Mouse (Mus musculus) heart, postnatal 14 days (tissue): ENCODE data around the gene Pon3. TPM values are rescaled to one million over a fixed set of nuclear protein-coding genes. Genes with fewer than 3 reads are reported as not detected.
"Not testable (repeated sequence)": the region's sequence is repeated elsewhere in the genome, so short reads cannot be mapped to it uniquely, and the experiment has no call there.

ENCODE experiments used
- DNase-seq, 2 experiments: peaks; one replicate each; pipeline ENCODE4 v3.0.0; 2021 to 2022
- intact Hi-C: fragments of 180-260 bp; cut with DNase I; formaldehyde crosslinking; loops from one replicate; pipeline ENCODE4 v1.15.1; 2025
- total RNA-seq, 2 experiments: library from RNA; stranded (reverse); gene quantifications; 2 replicates each; pipeline ENCODE4 v1.2.3; 2021

Pon3 gene
- total RNA-seq, 2 experiments from 2014 or later, result 20.2 to 24.2 TPM

GRCm38 (mm10) chr6:5262322-5263249 lies 6.5 kb upstream of the Pon3 start:
- intact Hi-C loops, result no loop called here
- no peak for DNase-seq

- DNase-seq, result peak in 1 of 2 experiments; percentile 7
Observed at GRCm38 (mm10) chr6:5255291-5255690, 795 bp downstream of the Pon3 start.

GRCm38 (mm10) chr6:5254869-5255268 lies 1.2 kb downstream of the Pon3 start:
- no peak for DNase-seq
- intact Hi-C loops, result loop anchor here (5.0 to 10.0 kb wide), 2 partner anchors 42 to 130 kb away; partner anchors contain the start of genes Asb4 and Pon2

More at GRCm38 (mm10) chr6:5255291-5255690, 795 bp downstream of the Pon3 start:
- intact Hi-C loops, result loop anchor here (5.0 to 10.0 kb wide), 2 partner anchors 42 to 130 kb away; partner anchors contain the start of genes Asb4 and Pon2

- DNase-seq, result no peak
- intact Hi-C loops, result no loop called here
Observed at GRCm38 (mm10) chr6:5245926-5246325, 10.2 kb downstream of the Pon3 start.

- DNase-seq, result no peak
- intact Hi-C loops, result no loop called here
Observed at GRCm38 (mm10) chr6:5238799-5239198, 17.3 kb downstream of the Pon3 start.

GRCm38 (mm10) chr6:5237510-5237909 lies 18.6 kb downstream of the Pon3 start:
- no peak for DNase-seq
- intact Hi-C loops, result no loop called here

GRCm38 (mm10) chr6:5236843-5237371 lies 19.2 kb downstream of the Pon3 start:
- DNase-seq, result no peak
- intact Hi-C loops, result no loop called here

GRCm38 (mm10) chr6:5234563-5234962 lies 21.5 kb downstream of the Pon3 start:
- intact Hi-C loops, result no loop called here
- no peak for DNase-seq

GRCm38 (mm10) chr6:5233812-5234211 lies 22.3 kb downstream of the Pon3 start:
- no peak for DNase-seq
- intact Hi-C loops, result no loop called here

- DNase-seq, result no peak
- intact Hi-C loops, result no loop called here
Observed at GRCm38 (mm10) chr6:5232022-5232421, 24.1 kb downstream of the Pon3 start.

- intact Hi-C loops, result no loop called here
- no peak for DNase-seq
Observed at GRCm38 (mm10) chr6:5230261-5230660, 25.8 kb downstream of the Pon3 start.

- intact Hi-C loops, DNase-seq: not testable (repeated sequence)
Observed at GRCm38 (mm10) chr6:5223551-5223950, 32.5 kb downstream of the Pon3 start.

- no peak for DNase-seq
- intact Hi-C loops, result no loop called here
Observed at GRCm38 (mm10) chr6:5222080-5222479, 34.0 kb downstream of the Pon3 start.

- no peak for DNase-seq
- intact Hi-C loops, result no loop called here
Observed at GRCm38 (mm10) chr6:5218190-5218589, 37.9 kb downstream of the Pon3 start.

GRCm38 (mm10) chr6:5207817-5208216 lies 48.3 kb downstream of the Pon3 start:
- intact Hi-C loops, result no loop called here
- DNase-seq, result no peak

- intact Hi-C loops, result no loop called here
- DNase-seq, result no peak
Observed at GRCm38 (mm10) chr6:5199916-5200315, 56.2 kb downstream of the Pon3 start.

- intact Hi-C loops, result no loop called here
- DNase-seq, result no peak
Observed at GRCm38 (mm10) chr6:5199376-5199905, 56.6 kb downstream of the Pon3 start.

GRCm38 (mm10) chr6:5198590-5198989 lies 57.5 kb downstream of the Pon3 start:
- DNase-seq, result no peak
- intact Hi-C loops, result no loop called here

GRCm38 (mm10) chr6:5193693-5194092 lies 62.4 kb downstream of the Pon3 start, which contains the start of gene Pon1:
Gene Pon1, minus strand, starts transcription at chr6:5193946.
- no peak for DNase-seq
- intact Hi-C loops, result no loop called here

GRCm38 (mm10) chr6:5190761-5191160 lies 65.3 kb downstream of the Pon3 start:
- intact Hi-C loops, result no loop called here
- no peak for DNase-seq

- DNase-seq, result peak in 1 of 2 experiments; percentile 24
Observed at GRCm38 (mm10) chr6:5189507-5189906, 66.6 kb downstream of the Pon3 start.

More at GRCm38 (mm10) chr6:5189507-5189906, 66.6 kb downstream of the Pon3 start:
- intact Hi-C loops, result no loop called here
